22 mouse cellular contexts compared by ENCODE assay signal in genomic region chr13:76855021-76855420, GRCm38 (mm10).
DNase-seq lines count a peak whose midpoint lies in the region; ATAC-seq and TF ChIP-seq lines count a peak whose summit lies in the region.
"Had no signal": no experiment of that assay in that cellular context is flagged by ENCODE, and none has a peak within 500 bp of the region (broad histone marks: within the 10 kb centered on the region; RNA-seq: fewer than 3 reads in every experiment).

No protein-coding gene starts in this region.

- H3K9me3 ChIP-seq in forebrain, embryonic 14.5 days (replicated peaks; ENCODE audit: control insufficient read depth, low read length), result no peaks in the 10 kb centered on the region
- H3K9me3 ChIP-seq: embryonic facial prominence, embryonic 10.5 days; embryonic facial prominence, embryonic 12.5 days; forebrain, embryonic 10.5 days; forebrain, embryonic 12.5 days; forebrain, embryonic 15.5 days; G1E had no signal

- WGBS in forebrain, embryonic 14.5 days, result 84% methylated on average over 3 of the region's 3 CpGs

- H3K27me3 ChIP-seq in forebrain, embryonic 14.5 days (replicated peaks; ENCODE audit: control insufficient read depth, insufficient read depth, low read length), result no peaks in the 10 kb centered on the region
- H3K27me3 ChIP-seq: CH12.LX; embryonic facial prominence, embryonic 12.5 days; forebrain, embryonic 12.5 days; forebrain, embryonic 15.5 days had no signal

- no peak for DNase-seq in layer of hippocampus, adult 2 months (ENCODE audit: low spot score in 2 of 2)
- no peak for DNase-seq in layer of hippocampus, adult 8-10 months (ENCODE audit: low spot score in 2 of 2)
- peak; percentile 87 for DNase-seq in fat pad, adult 2 months (ENCODE audit: extremely low read depth, low read depth, low spot score)
- no peak for DNase-seq in thymus, postnatal 36 days
- no peak for DNase-seq in forebrain, embryonic 14.5 days (ENCODE audit: low spot score)
- DNase-seq: adrenal gland, adult 8-10 months; adrenal gland, postnatal 14 days; adrenal gland, postnatal 36 days; B cell, adult 2 months; cerebellum, adult 11-12 months; cerebellum, adult 9-10 months; cerebellum, postnatal 10 days; cerebellum, postnatal 25 days; forebrain, postnatal 0 days had no signal

- H3K4me2 ChIP-seq in forebrain, embryonic 14.5 days (ENCODE audit: low read length), result no peak overlapping the region
- H3K4me2 ChIP-seq: embryonic facial prominence, embryonic 12.5 days; forebrain, embryonic 12.5 days; forebrain, embryonic 15.5 days had no signal

- H3K4me3 ChIP-seq in layer of hippocampus, adult 2 months, result no peak overlapping the region
- H3K4me3 ChIP-seq in forebrain, embryonic 14.5 days (ENCODE audit: low read depth, low read length), result no peak overlapping the region
- H3K4me3 ChIP-seq: embryonic facial prominence, embryonic 10.5 days; embryonic facial prominence, embryonic 12.5 days; forebrain, embryonic 10.5 days; forebrain, embryonic 12.5 days; forebrain, embryonic 15.5 days had no signal

- no peak overlapping the region for H3K9ac ChIP-seq in forebrain, embryonic 14.5 days (ENCODE audit: low read length)
- H3K9ac ChIP-seq: embryonic facial prominence, embryonic 12.5 days; forebrain, embryonic 12.5 days; forebrain, embryonic 15.5 days; forebrain, postnatal 0 days had no signal

- no peak for ATAC-seq in forebrain, embryonic 14.5 days
- ATAC-seq: CD4-positive, CD25-positive, alpha-beta regulatory T cell, adult 4 months; forebrain, embryonic 15.5 days; forebrain, postnatal 0 days had no signal

- peak overlapping the region; percentile 32; the same call in 1 of the 2 replicates for H3K27ac ChIP-seq in layer of hippocampus, adult 2 months
- H3K27ac ChIP-seq in forebrain, embryonic 14.5 days (ENCODE audit: low read depth, low read length), result no peak overlapping the region
- H3K27ac ChIP-seq: embryonic facial prominence, embryonic 10.5 days; embryonic facial prominence, embryonic 12.5 days; forebrain, embryonic 10.5 days; forebrain, embryonic 12.5 days; forebrain, embryonic 15.5 days had no signal

- peaks cover 11% of the 10 kb centered on the region; the same call in 1 of the 2 replicates for H3K4me1 ChIP-seq in forebrain, embryonic 14.5 days (ENCODE audit: control insufficient read depth, insufficient read depth, low read length)

- no peaks in the 10 kb centered on the region for H3K36me3 ChIP-seq in forebrain, embryonic 14.5 days (ENCODE audit: control insufficient read depth, insufficient read depth, low read length)
- H3K36me3 ChIP-seq: embryonic facial prominence, embryonic 10.5 days; embryonic facial prominence, embryonic 12.5 days; forebrain, embryonic 10.5 days; forebrain, embryonic 12.5 days; forebrain, embryonic 15.5 days; G1E had no signal

- no peak for TF ChIP-seq CTCF in layer of hippocampus, adult 2 months (conservative IDR thresholded peaks at IDR 0.05)
